Mouse (Mus musculus): ENCODE data around the gene H2-T24. TPM values are rescaled to one million over a fixed set of nuclear protein-coding genes. Genes with fewer than 3 reads are reported as not detected.
A peak's percentile ranks its signal among the peaks of the same experiment; 100 is the strongest.

H2-T24 gene
- polyA plus RNA-seq, 1 experiment from 2014 or later = 4.1 TPM

- H3K27me3 ChIP-seq = no peaks in the 10 kb centered on the region
- no peaks in the 10 kb centered on the region for H3K36me3 ChIP-seq
- 56% methylated on average over 12 of the region's 12 CpGs for WGBS
- peaks cover 24% of the 10 kb centered on the region for H3K4me1 ChIP-seq
- H3K27ac ChIP-seq (replicated peaks) = no peak overlapping the region
- no peak for ATAC-seq (ENCODE audit: low FRiP score, low read depth)
- no peak overlapping the region for H3K9ac ChIP-seq (replicated peaks)
- H3K4me3 ChIP-seq = no peak overlapping the region
- H3K4me2 ChIP-seq (replicated peaks) = no peak overlapping the region
- no peaks in the 10 kb centered on the region for H3K9me3 ChIP-seq
These were observed 22.4 kb downstream of the H2-T24 start for GRCm38 (mm10) chr17:35997713-35998510.

GRCm38 (mm10) chr17:35996949-35997348 lies 23.4 kb downstream of the H2-T24 start:
- Histone ChIP-seq H3K36me3 (no peaks in the 10 kb centered on the region), H3K4me2 (replicated peaks) (no peak overlapping the region), H3K4me1 (peaks cover 24% of the 10 kb centered on the region), H3K27me3 (no peaks in the 10 kb centered on the region), H3K27ac (replicated peaks) (no peak overlapping the region), H3K9ac (replicated peaks) (no peak overlapping the region), H3K9me3 (no peaks in the 10 kb centered on the region), H3K4me3 (no peak overlapping the region)
- ATAC-seq (ENCODE audit: low FRiP score, low read depth) = peak; percentile 71
- WGBS = 2% methylated on average over 11 of the region's 11 CpGs

GRCm38 (mm10) chr17:35994879-35995240 lies 25.5 kb downstream of the H2-T24 start:
- 1% methylated on average over 14 of the region's 14 CpGs for WGBS
- Histone ChIP-seq H3K27me3 (no peaks in the 10 kb centered on the region), H3K9ac (replicated peaks) (peak overlapping the region; percentile 69), H3K4me2 (replicated peaks) (peak overlapping the region; percentile 56), H3K9me3 (no peaks in the 10 kb centered on the region), H3K4me3 (peak overlapping the region; percentile 66), H3K4me1 (peaks cover 24% of the 10 kb centered on the region), H3K27ac (replicated peaks) (peak overlapping the region; percentile 70; the same call in 1 of the 2 replicates), H3K36me3 (no peaks in the 10 kb centered on the region; the same call in 1 of the 2 replicates)
- ATAC-seq (ENCODE audit: low FRiP score, low read depth) = no peak

- peak; percentile 62 for ATAC-seq (ENCODE audit: low FRiP score, low read depth)
- Histone ChIP-seq H3K9me3 (no peaks in the 10 kb centered on the region), H3K4me1 (peaks cover 24% of the 10 kb centered on the region), H3K36me3 (peaks cover 4% of the 10 kb centered on the region; the same call in 1 of the 2 replicates), H3K27me3 (no peaks in the 10 kb centered on the region), H3K4me2 (replicated peaks) (peak overlapping the region; percentile 56), H3K27ac (replicated peaks) (peak overlapping the region; percentile 70), H3K4me3 (peak overlapping the region; percentile 66), H3K9ac (replicated peaks) (peak overlapping the region; percentile 69)
- WGBS = 4% methylated on average over 31 of the region's 31 CpGs
These were observed 26.0 kb downstream of the H2-T24 start for GRCm38 (mm10) chr17:35994175-35994878.

- WGBS = 9% methylated on average over 17 of the region's 17 CpGs
- Histone ChIP-seq H3K4me2 (replicated peaks) (peak overlapping the region; percentile 56), H3K27ac (replicated peaks) (no peak overlapping the region), H3K4me1 (peaks cover 24% of the 10 kb centered on the region), H3K27me3 (no peaks in the 10 kb centered on the region), H3K4me3 (peak overlapping the region; percentile 66; the same call in 1 of the 2 replicates), H3K9me3 (no peaks in the 10 kb centered on the region), H3K9ac (replicated peaks) (no peak overlapping the region), H3K36me3 (peaks cover 10% of the 10 kb centered on the region)
- ATAC-seq (ENCODE audit: low FRiP score, low read depth) = peak; percentile 75
These were observed 26.7 kb downstream of the H2-T24 start for GRCm38 (mm10) chr17:35993675-35994074.

GRCm38 (mm10) chr17:35991781-35992180 lies 28.6 kb downstream of the H2-T24 start:
- Histone ChIP-seq H3K4me2 (replicated peaks) (no peak overlapping the region), H3K27me3 (no peaks in the 10 kb centered on the region), H3K9ac (replicated peaks) (no peak overlapping the region), H3K27ac (replicated peaks) (no peak overlapping the region), H3K4me3 (no peak overlapping the region), H3K4me1 (peaks cover 15% of the 10 kb centered on the region), H3K9me3 (no peaks in the 10 kb centered on the region), H3K36me3 (peaks cover 29% of the 10 kb centered on the region)
- no peak for ATAC-seq (ENCODE audit: low FRiP score, low read depth)
- WGBS = 56% methylated on average over 10 of the region's 10 CpGs

- no peak for ATAC-seq (ENCODE audit: low FRiP score, low read depth)
- Histone ChIP-seq H3K4me3 (no peak overlapping the region), H3K27ac (replicated peaks) (no peak overlapping the region), H3K9ac (replicated peaks) (0 out of 2 replicates have a peak overlapping the region, but pooled peaks have one; percentile 6), H3K36me3 (peaks cover 43% of the 10 kb centered on the region), H3K9me3 (no peaks in the 10 kb centered on the region), H3K4me1 (peaks cover 21% of the 10 kb centered on the region), H3K27me3 (no peaks in the 10 kb centered on the region), H3K4me2 (replicated peaks) (no peak overlapping the region)
- WGBS = 89% methylated on average over 9 of the region's 9 CpGs
These were observed 38.6 kb downstream of the H2-T24 start for GRCm38 (mm10) chr17:35981776-35982175.

- peak; percentile 47 for ATAC-seq (ENCODE audit: low FRiP score, low read depth)
These were observed 40.0 kb downstream of the H2-T24 start for GRCm38 (mm10) chr17:35980363-35980754.

GRCm38 (mm10) chr17:35979401-35980362 lies 40.7 kb downstream of the H2-T24 start, which contains the start of the genes Gnl1 and Prr3:
Gene Gnl1 (plus strand): TSS chr17:35979851.
Gene Prr3 (minus strand): TSS chr17:35980236.
- H3K4me3 ChIP-seq = peak within 1 kb of the TSS; percentile 94
- peak within 1 kb of the TSS; percentile 74 for H3K9ac ChIP-seq (replicated peaks)
- ATAC-seq (ENCODE audit: low FRiP score, low read depth) = peak; percentile 82
- peak within 1 kb of the TSS; percentile 94 for H3K27ac ChIP-seq (replicated peaks)
- peaks cover 39% of the 10 kb centered on the region for H3K36me3 ChIP-seq
- peak within 1 kb of the TSS; percentile 84 for H3K4me2 ChIP-seq (replicated peaks)
- peaks cover 21% of the 10 kb centered on the region for H3K4me1 ChIP-seq
- under 1% methylated on average over 96 of the region's 109 CpGs for WGBS
- H3K27me3 ChIP-seq = no peaks in the 10 kb centered on the region
- H3K9me3 ChIP-seq = no peaks in the 10 kb centered on the region

More at GRCm38 (mm10) chr17:35980363-35980754, 40.0 kb downstream of the H2-T24 start:
- Histone ChIP-seq H3K4me3 (peak overlapping the region; percentile 94), H3K4me2 (replicated peaks) (peak overlapping the region; percentile 84), H3K27ac (replicated peaks) (peak overlapping the region; percentile 94), H3K9me3 (no peaks in the 10 kb centered on the region), H3K9ac (replicated peaks) (peak overlapping the region; percentile 74), H3K4me1 (peaks cover 21% of the 10 kb centered on the region), H3K27me3 (no peaks in the 10 kb centered on the region), H3K36me3 (peaks cover 41% of the 10 kb centered on the region)
- under 1% methylated on average over 27 of the region's 29 CpGs for WGBS

- Histone ChIP-seq H3K9me3 (no peaks in the 10 kb centered on the region), H3K4me3 (peak overlapping the region; percentile 94), H3K36me3 (peaks cover 41% of the 10 kb centered on the region), H3K9ac (replicated peaks) (peak overlapping the region; percentile 74), H3K4me1 (peaks cover 21% of the 10 kb centered on the region), H3K27me3 (no peaks in the 10 kb centered on the region), H3K27ac (replicated peaks) (peak overlapping the region; percentile 94), H3K4me2 (replicated peaks) (peak overlapping the region; percentile 84)
- ATAC-seq (ENCODE audit: low FRiP score, low read depth) = peak; percentile 86
- under 1% methylated on average over 41 of the region's 41 CpGs for WGBS
These were observed 41.5 kb downstream of the H2-T24 start for GRCm38 (mm10) chr17:35978811-35979400.

GRCm38 (mm10) chr17:35972131-35972530 lies 48.2 kb downstream of the H2-T24 start:
- 78% methylated on average over 1 of the region's 1 CpGs for WGBS
- no peak overlapping the region for H3K4me2 ChIP-seq (replicated peaks)
- H3K27me3 ChIP-seq = no peaks in the 10 kb centered on the region
- no peaks in the 10 kb centered on the region for H3K9me3 ChIP-seq
- peaks cover 16% of the 10 kb centered on the region for H3K4me1 ChIP-seq
- no peak overlapping the region for H3K4me3 ChIP-seq
- H3K36me3 ChIP-seq = peaks cover 30% of the 10 kb centered on the region
- no peak for ATAC-seq (ENCODE audit: low FRiP score, low read depth)
- H3K27ac ChIP-seq (replicated peaks) = no peak overlapping the region
- no peak overlapping the region for H3K9ac ChIP-seq (replicated peaks)
